Mouse (Mus musculus): Measurements from ENCODE around the gene Pax7. TPM values are rescaled to one million over a fixed set of nuclear protein-coding genes. Genes with fewer than 3 reads are reported as not detected.

The Pax7 gene
- polyA plus RNA-seq, 1 experiment from 2014 or later: 6.5 TPM

- 0 out of 2 replicates have a peak overlapping the region, but pooled peaks have one; percentile 25 for H3K27ac ChIP-seq
- no peaks in the 10 kb centered on the region for H3K9me3 ChIP-seq
- ATAC-seq: peak; percentile 66; the same call in 1 of the 2 replicates
- no peaks in the 10 kb centered on the region for H3K36me3 ChIP-seq
- H3K27me3 ChIP-seq: no peaks in the 10 kb centered on the region
- 58% methylated on average over 15 of the region's 15 CpGs for WGBS
- no peak overlapping the region for H3K4me3 ChIP-seq (replicated peaks)
- H3K4me2 ChIP-seq (replicated peaks): no peak overlapping the region
- peaks cover 5% of the 10 kb centered on the region for H3K4me1 ChIP-seq (replicated peaks)
- no peak overlapping the region for H3K9ac ChIP-seq (replicated peaks)
Measured at GRCm38 (mm10) chr4:139725421-139725820, 107.9 kb downstream of the Pax7 start.

GRCm38 (mm10) chr4:139724296-139724695 lies 109.0 kb downstream of the Pax7 start:
- Histone ChIP-seq H3K4me1 (replicated peaks) (peaks cover 5% of the 10 kb centered on the region), H3K9ac (replicated peaks) (no peak overlapping the region), H3K27ac (peak overlapping the region; percentile 39; the same call in 1 of the 2 replicates), H3K36me3 (no peaks in the 10 kb centered on the region), H3K9me3 (no peaks in the 10 kb centered on the region), H3K4me3 (replicated peaks) (no peak overlapping the region), H3K27me3 (no peaks in the 10 kb centered on the region), H3K4me2 (replicated peaks) (peak overlapping the region; percentile 8; the same call in 1 of the 2 replicates)
- no peak for ATAC-seq
- WGBS: 74% methylated on average over 4 of the region's 4 CpGs

- no peaks in the 10 kb centered on the region for H3K9me3 ChIP-seq
- no peak for ATAC-seq
- H3K27me3 ChIP-seq: no peaks in the 10 kb centered on the region
- no peak overlapping the region for H3K27ac ChIP-seq
- no peak overlapping the region for H3K9ac ChIP-seq (replicated peaks)
- H3K4me3 ChIP-seq (replicated peaks): no peak overlapping the region
- peaks cover 6% of the 10 kb centered on the region for H3K4me1 ChIP-seq (replicated peaks)
- H3K4me2 ChIP-seq (replicated peaks): no peak overlapping the region
- no peaks in the 10 kb centered on the region for H3K36me3 ChIP-seq
- 84% methylated on average over 5 of the region's 5 CpGs for WGBS
Measured at GRCm38 (mm10) chr4:139718978-139719377, 114.3 kb downstream of the Pax7 start.

- no peak overlapping the region for H3K27ac ChIP-seq
- no peaks in the 10 kb centered on the region for H3K27me3 ChIP-seq
- H3K4me1 ChIP-seq (replicated peaks): peaks cover 6% of the 10 kb centered on the region
- no peak for ATAC-seq
- 89% methylated on average over 10 of the region's 10 CpGs for WGBS
- no peak overlapping the region for H3K4me2 ChIP-seq (replicated peaks)
- no peak overlapping the region for H3K9ac ChIP-seq (replicated peaks)
- H3K9me3 ChIP-seq: no peaks in the 10 kb centered on the region
- no peaks in the 10 kb centered on the region for H3K36me3 ChIP-seq
- H3K4me3 ChIP-seq (replicated peaks): no peak overlapping the region
Measured at GRCm38 (mm10) chr4:139716477-139717169, 116.7 kb downstream of the Pax7 start.

DNA sequence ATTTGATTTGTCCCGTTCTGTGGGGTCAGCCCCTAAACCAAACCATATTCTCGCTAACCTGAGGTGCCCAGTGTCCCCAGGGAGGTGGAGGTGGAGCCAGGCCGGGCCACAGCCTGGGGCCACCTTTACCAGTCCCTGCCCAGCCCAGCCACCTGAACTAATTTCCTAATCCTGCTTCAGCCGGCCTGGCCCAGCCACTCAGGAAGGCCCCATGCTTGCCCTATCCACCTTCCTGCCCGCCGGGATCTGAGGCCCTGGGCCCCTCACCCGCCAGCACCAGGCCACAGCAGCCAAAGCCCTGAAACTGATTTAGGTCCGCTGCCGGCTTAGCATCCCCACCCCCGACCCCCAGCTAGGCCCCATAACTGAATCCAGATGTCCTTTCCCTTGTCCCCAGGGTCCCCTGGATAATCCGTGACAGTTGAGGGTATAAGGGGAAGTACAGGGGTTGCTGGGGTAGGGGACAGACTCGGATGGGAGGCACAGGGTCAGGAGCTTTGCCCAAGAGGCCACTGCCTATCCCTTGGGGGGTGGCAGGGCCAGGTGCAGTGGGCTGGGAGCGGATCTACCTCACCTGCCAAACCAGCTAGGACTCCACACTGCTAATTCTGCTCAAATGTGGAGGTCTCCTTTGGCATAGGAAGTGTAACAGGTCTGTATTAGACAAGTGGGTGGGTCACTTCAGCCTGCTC lies 117.9 kb downstream of the Pax7 start:
- 33% methylated on average over 13 of the region's 13 CpGs for WGBS
- Histone ChIP-seq H3K9me3 (no peaks in the 10 kb centered on the region), H3K9ac (replicated peaks) (no peak overlapping the region), H3K27ac (no peak overlapping the region), H3K36me3 (no peaks in the 10 kb centered on the region), H3K27me3 (no peaks in the 10 kb centered on the region), H3K4me3 (replicated peaks) (no peak overlapping the region), H3K4me1 (replicated peaks) (peaks cover 16% of the 10 kb centered on the region), H3K4me2 (replicated peaks) (no peak overlapping the region)
- no peak for ATAC-seq

GRCm38 (mm10) chr4:139710467-139711334 lies 122.6 kb downstream of the Pax7 start:
- 0 out of 2 replicates have a peak, but pooled peaks cover 6% of the 10 kb centered on the region for H3K27me3 ChIP-seq
- H3K36me3 ChIP-seq: no peaks in the 10 kb centered on the region
- no peaks in the 10 kb centered on the region for H3K9me3 ChIP-seq
- peaks cover 17% of the 10 kb centered on the region for H3K4me1 ChIP-seq (replicated peaks)
- WGBS: 25% methylated on average over 25 of the region's 25 CpGs
- H3K27ac ChIP-seq: peak overlapping the region; percentile 21; the same call in 1 of the 2 replicates
- H3K4me3 ChIP-seq (replicated peaks): no peak overlapping the region
- peak; percentile 65 for ATAC-seq
- no peak overlapping the region for H3K9ac ChIP-seq (replicated peaks)
- H3K4me2 ChIP-seq (replicated peaks): peak overlapping the region; percentile 9

DNA sequence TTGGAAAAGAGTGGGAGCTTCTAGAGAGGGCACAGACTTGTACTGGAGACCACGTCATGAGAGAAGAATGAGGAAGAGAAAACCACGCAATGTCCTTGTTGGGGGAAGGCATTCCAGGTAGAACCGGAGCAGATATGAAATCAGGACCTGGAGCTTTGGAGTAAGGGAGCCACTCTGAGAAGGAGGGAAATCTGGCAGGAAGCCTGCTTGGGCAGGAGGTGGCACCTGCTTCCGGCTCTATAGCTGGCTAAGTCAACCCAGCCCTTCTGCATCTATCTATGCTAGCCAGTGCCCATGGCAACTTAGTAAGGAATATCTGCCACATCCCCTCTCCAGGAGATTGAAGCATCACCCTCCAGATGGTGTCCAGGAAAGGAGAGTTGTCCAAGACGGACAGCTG lies 127.3 kb downstream of the Pax7 start:
- Histone ChIP-seq H3K4me1 (replicated peaks) (peaks cover 7% of the 10 kb centered on the region), H3K27ac (no peak overlapping the region), H3K4me3 (replicated peaks) (no peak overlapping the region), H3K9me3 (0 out of 2 replicates have a peak, but pooled peaks cover 3% of the 10 kb centered on the region), H3K4me2 (replicated peaks) (no peak overlapping the region), H3K36me3 (no peaks in the 10 kb centered on the region), H3K9ac (replicated peaks) (no peak overlapping the region), H3K27me3 (0 out of 2 replicates have a peak, but pooled peaks cover 6% of the 10 kb centered on the region)
- ATAC-seq: no peak
- 92% methylated on average over 5 of the region's 5 CpGs for WGBS

DNA sequence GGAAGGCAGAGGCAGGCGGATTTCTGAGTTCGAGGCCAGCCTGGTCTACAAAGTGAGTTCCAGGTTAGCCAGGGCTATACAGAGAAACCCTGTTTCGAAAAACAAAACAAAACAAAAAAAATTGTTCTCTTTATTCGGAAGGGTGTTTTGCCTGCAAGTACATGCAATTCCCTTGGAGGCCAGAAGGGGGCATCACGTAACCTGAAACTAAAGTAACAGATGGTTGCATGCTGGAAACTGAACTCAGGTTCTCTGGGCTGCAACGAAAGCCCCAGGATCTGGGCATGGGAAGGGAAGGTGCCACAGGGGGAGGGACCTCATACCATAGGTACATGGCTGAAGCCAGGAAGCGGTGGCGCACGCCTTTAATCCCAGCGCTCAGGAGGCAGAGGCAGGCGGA lies 129.9 kb downstream of the Pax7 start:
- whole genome bisulfite sequencing: 83% methylated on average over 11 of the region's 11 CpGs
- no peak overlapping the region for H3K9ac ChIP-seq (replicated peaks)
- H3K27ac ChIP-seq: no peak overlapping the region
- ATAC-seq: no peak
- H3K4me3 ChIP-seq (replicated peaks): no peak overlapping the region
- no peaks in the 10 kb centered on the region for H3K4me1 ChIP-seq (replicated peaks)
- H3K36me3 ChIP-seq: no peaks in the 10 kb centered on the region
- H3K4me2 ChIP-seq (replicated peaks): no peak overlapping the region
- 0 out of 2 replicates have a peak, but pooled peaks cover 3% of the 10 kb centered on the region for H3K9me3 ChIP-seq
- H3K27me3 ChIP-seq: peaks cover 10% of the 10 kb centered on the region; the same call in 1 of the 2 replicates

GRCm38 (mm10) chr4:139702914-139703313 lies 130.4 kb downstream of the Pax7 start:
- H3K36me3 ChIP-seq: no peaks in the 10 kb centered on the region
- no peak overlapping the region for H3K27ac ChIP-seq
- peaks cover 5% of the 10 kb centered on the region for H3K4me1 ChIP-seq (replicated peaks)
- 77% methylated on average over 4 of the region's 4 CpGs for WGBS
- no peak overlapping the region for H3K9ac ChIP-seq (replicated peaks)
- peaks cover 14% of the 10 kb centered on the region; the same call in 1 of the 2 replicates for H3K27me3 ChIP-seq
- 0 out of 2 replicates have a peak, but pooled peaks cover 3% of the 10 kb centered on the region for H3K9me3 ChIP-seq
- no peak overlapping the region for H3K4me3 ChIP-seq (replicated peaks)
- H3K4me2 ChIP-seq (replicated peaks): no peak overlapping the region
- ATAC-seq: no peak

DNA sequence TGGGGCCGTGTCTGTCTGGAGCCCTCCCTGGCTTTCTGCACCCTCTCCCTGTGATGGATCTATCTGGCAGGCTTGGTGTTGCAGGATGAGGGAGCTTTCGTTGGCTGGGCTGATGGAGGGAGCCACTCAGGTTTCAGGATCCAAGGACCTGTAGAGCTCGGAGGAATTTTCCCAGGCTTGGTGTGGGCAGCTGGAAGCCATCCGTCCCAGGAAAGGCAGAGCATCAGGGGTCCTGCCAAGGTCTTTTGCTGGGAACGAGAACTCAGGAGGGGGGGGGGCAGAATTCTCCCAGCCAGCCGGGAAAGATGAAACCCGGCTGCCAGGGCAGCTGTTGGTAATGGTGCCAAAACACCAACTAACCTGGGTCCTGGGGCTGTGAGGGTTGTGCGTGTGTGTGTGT lies 134.7 kb downstream of the Pax7 start:
- no peak overlapping the region for H3K4me2 ChIP-seq (replicated peaks)
- no peak overlapping the region for H3K27ac ChIP-seq
- no peak overlapping the region for H3K4me3 ChIP-seq (replicated peaks)
- ATAC-seq: no peak
- H3K9ac ChIP-seq (replicated peaks): no peak overlapping the region
- 79% methylated on average over 8 of the region's 8 CpGs for WGBS
- H3K9me3 ChIP-seq: 0 out of 2 replicates have a peak, but pooled peaks cover 3% of the 10 kb centered on the region
- peaks cover 29% of the 10 kb centered on the region for H3K27me3 ChIP-seq
- peaks cover 9% of the 10 kb centered on the region for H3K4me1 ChIP-seq (replicated peaks)
- no peaks in the 10 kb centered on the region for H3K36me3 ChIP-seq

- H3K9ac ChIP-seq (replicated peaks): no peak overlapping the region
Measured at GRCm38 (mm10) chr4:139697755-139698154, 135.6 kb downstream of the Pax7 start.

More at GRCm38 (mm10) chr4:139697755-139698154, 135.6 kb downstream of the Pax7 start:
- Histone ChIP-seq H3K36me3 (no peaks in the 10 kb centered on the region), H3K27ac (no peak overlapping the region), H3K9me3 (no peaks in the 10 kb centered on the region), H3K4me1 (replicated peaks) (peaks cover 9% of the 10 kb centered on the region), H3K4me2 (replicated peaks) (no peak overlapping the region), H3K4me3 (replicated peaks) (no peak overlapping the region), H3K27me3 (peaks cover 29% of the 10 kb centered on the region)
- no peak for ATAC-seq
- WGBS: 7% methylated on average over 9 of the region's 9 CpGs
